Mouse (Mus musculus) CD4-positive, CD25-positive, alpha-beta regulatory T cell, adult 9 weeks (primary cell): ENCODE measurements around the gene Mdga2. TPM values are rescaled to one million over a fixed set of nuclear protein-coding genes. Genes with fewer than 3 reads are reported as not detected.

Experiments
- polyA plus RNA-seq: library from polyadenylated mRNA; unstranded; fragments of 100-300 nt; shearing (Covaris generic); gene quantifications from one replicate; pipeline ENCODE4 v1.2.1, GENCODE M21; 2017

Gene Mdga2
- polyA plus RNA-seq, result 0.29 TPM

GRCm38 (mm10) chr12:67222221-67223025 is at the start of gene Mdga2:
Mdga2 (minus strand) TSS chr12:67222549.

